Mouse (Mus musculus): ENCODE results near the gene Fmo3. TPM values are rescaled to one million over a fixed set of nuclear protein-coding genes. Genes with fewer than 3 reads are reported as not detected.

The Fmo3 gene
- not detected in 2 replicates for polyA plus RNA-seq (2015; fragmentation: Nextera tagmentation; extraction: Ambion mirVana)

- ATAC-seq (replicated peaks): no peak
- H3K36me3 ChIP-seq (replicated peaks): no peaks in the 10 kb centered on the region
- no peak within 1 kb of the TSS for H3K4me2 ChIP-seq
- H3K9ac ChIP-seq: no peak within 1 kb of the TSS
- H3K4me1 ChIP-seq: no peaks in the 10 kb centered on the region
- H3K4me3 ChIP-seq: no peak within 1 kb of the TSS
- no peaks in the 10 kb centered on the region for H3K27me3 ChIP-seq (replicated peaks)
- no peaks in the 10 kb centered on the region for H3K9me3 ChIP-seq
- no peak within 1 kb of the TSS for H3K27ac ChIP-seq
- WGBS: 79% methylated on average over 1 of the region's 1 CpGs
These were observed at the start of gene Fmo3 for GRCm38 (mm10) chr1:162984428-162984827. TSS of gene Fmo3 (minus strand) at chr1:162984528.

- H3K27ac ChIP-seq: no peak overlapping the region
- no peaks in the 10 kb centered on the region for H3K4me1 ChIP-seq
- no peaks in the 10 kb centered on the region for H3K9me3 ChIP-seq
- no peaks in the 10 kb centered on the region for H3K27me3 ChIP-seq (replicated peaks)
- ATAC-seq (replicated peaks): no peak
- H3K36me3 ChIP-seq (replicated peaks): no peaks in the 10 kb centered on the region
- H3K9ac ChIP-seq: no peak overlapping the region
- no peak overlapping the region for H3K4me2 ChIP-seq
- no peak overlapping the region for H3K4me3 ChIP-seq
These were observed 38.7 kb upstream of the Fmo3 start for GRCm38 (mm10) chr1:163023075-163023474.

- ATAC-seq (replicated peaks): no peak
- Histone ChIP-seq H3K4me3 (no peak overlapping the region), H3K36me3 (replicated peaks) (no peaks in the 10 kb centered on the region), H3K4me2 (no peak overlapping the region), H3K27me3 (replicated peaks) (no peaks in the 10 kb centered on the region), H3K9me3 (no peaks in the 10 kb centered on the region), H3K27ac (no peak overlapping the region), H3K9ac (no peak overlapping the region), H3K4me1 (no peaks in the 10 kb centered on the region)
- 69% methylated on average over 3 of the region's 3 CpGs for WGBS
These were observed 24.9 kb upstream of the Fmo3 start for GRCm38 (mm10) chr1:163009220-163009619.

- Histone ChIP-seq H3K36me3 (replicated peaks) (no peaks in the 10 kb centered on the region), H3K9ac (no peak overlapping the region), H3K27ac (no peak overlapping the region), H3K4me3 (no peak overlapping the region), H3K4me1 (no peaks in the 10 kb centered on the region), H3K9me3 (no peaks in the 10 kb centered on the region), H3K4me2 (no peak overlapping the region), H3K27me3 (replicated peaks) (no peaks in the 10 kb centered on the region)
- 86% methylated on average over 2 of the region's 2 CpGs for WGBS
- ATAC-seq (replicated peaks): no peak
These were observed 19.2 kb upstream of the Fmo3 start for GRCm38 (mm10) chr1:163003496-163003895.

GRCm38 (mm10) chr1:163001271-163001829 lies 17.0 kb upstream of the Fmo3 start:
- WGBS: 76% methylated on average over 4 of the region's 4 CpGs
- Histone ChIP-seq H3K9me3 (no peaks in the 10 kb centered on the region), H3K27me3 (replicated peaks) (no peaks in the 10 kb centered on the region), H3K4me3 (no peak overlapping the region), H3K4me2 (no peak overlapping the region), H3K9ac (no peak overlapping the region), H3K4me1 (no peaks in the 10 kb centered on the region), H3K36me3 (replicated peaks) (no peaks in the 10 kb centered on the region), H3K27ac (no peak overlapping the region)
- no peak for ATAC-seq (replicated peaks)

DNA sequence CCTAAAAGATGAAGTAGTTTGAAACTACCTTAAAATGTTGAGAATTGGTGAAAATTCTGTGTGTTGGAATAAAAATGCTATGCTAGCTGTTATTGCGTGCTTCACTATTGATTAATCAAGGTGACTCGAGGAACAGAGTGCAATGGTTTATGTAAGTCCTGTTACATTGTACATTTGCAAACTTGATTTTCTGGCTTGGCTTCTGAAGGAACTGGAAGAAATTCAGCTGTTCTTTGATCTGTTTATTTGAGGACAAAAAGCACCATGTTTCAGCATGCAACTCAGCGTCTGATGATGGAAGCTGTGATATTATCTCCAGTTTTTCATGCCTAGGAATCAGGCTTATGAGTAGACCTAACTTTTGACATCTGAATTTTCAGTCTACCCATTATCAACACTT lies 3.2 kb upstream of the Fmo3 start:
- Histone ChIP-seq H3K9ac (no peak overlapping the region), H3K9me3 (no peaks in the 10 kb centered on the region), H3K27ac (no peak overlapping the region), H3K4me1 (no peaks in the 10 kb centered on the region), H3K4me3 (no peak overlapping the region), H3K4me2 (no peak overlapping the region), H3K27me3 (replicated peaks) (no peaks in the 10 kb centered on the region), H3K36me3 (replicated peaks) (no peaks in the 10 kb centered on the region)
- no peak for ATAC-seq (replicated peaks)
- 94% methylated on average over 3 of the region's 3 CpGs for WGBS

DNA sequence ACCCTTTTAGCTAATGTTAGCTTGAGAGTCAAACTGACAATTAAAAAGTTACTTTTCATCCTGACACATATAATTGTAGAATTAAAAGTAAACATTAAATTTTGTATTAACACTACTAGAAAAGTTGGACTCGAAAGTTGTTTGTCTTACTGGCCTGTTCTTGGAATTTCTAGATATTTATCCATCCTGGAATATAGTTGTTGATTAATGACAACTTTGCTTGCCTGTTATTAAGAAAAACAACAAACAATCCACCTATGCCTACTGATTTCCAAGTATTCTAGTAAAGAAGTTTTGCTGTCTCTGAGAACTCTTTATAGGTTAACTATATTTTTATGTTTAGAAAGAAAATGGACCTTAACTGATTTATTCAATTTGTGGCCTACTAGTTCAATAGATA lies 2.4 kb upstream of the Fmo3 start:
- no peak overlapping the region for H3K9ac ChIP-seq
- 91% methylated on average over 1 of the region's 1 CpGs for WGBS
- H3K4me1 ChIP-seq: no peaks in the 10 kb centered on the region
- no peak overlapping the region for H3K4me2 ChIP-seq
- no peak for ATAC-seq (replicated peaks)
- no peaks in the 10 kb centered on the region for H3K9me3 ChIP-seq
- H3K36me3 ChIP-seq (replicated peaks): no peaks in the 10 kb centered on the region
- H3K27me3 ChIP-seq (replicated peaks): no peaks in the 10 kb centered on the region
- H3K4me3 ChIP-seq: no peak overlapping the region
- H3K27ac ChIP-seq: no peak overlapping the region

GRCm38 (mm10) chr1:162986121-162986748 lies 1.9 kb upstream of the Fmo3 start:
- WGBS: 98% methylated on average over 2 of the region's 2 CpGs
- H3K9ac ChIP-seq: no peak overlapping the region

GRCm38 (mm10) chr1:162963556-162963955 lies 20.8 kb downstream of the Fmo3 start:
- Histone ChIP-seq H3K27me3 (replicated peaks) (no peaks in the 10 kb centered on the region), H3K9ac (no peak overlapping the region), H3K9me3 (no peaks in the 10 kb centered on the region), H3K4me3 (no peak overlapping the region), H3K27ac (no peak overlapping the region), H3K36me3 (replicated peaks) (no peaks in the 10 kb centered on the region), H3K4me2 (no peak overlapping the region), H3K4me1 (no peaks in the 10 kb centered on the region)
- 68% methylated on average over 2 of the region's 2 CpGs for WGBS
- no peak for ATAC-seq (replicated peaks)

More at GRCm38 (mm10) chr1:162986121-162986748, 1.9 kb upstream of the Fmo3 start:
- Histone ChIP-seq H3K9me3 (no peaks in the 10 kb centered on the region), H3K36me3 (replicated peaks) (no peaks in the 10 kb centered on the region), H3K27me3 (replicated peaks) (no peaks in the 10 kb centered on the region), H3K27ac (no peak overlapping the region), H3K4me1 (no peaks in the 10 kb centered on the region), H3K4me3 (no peak overlapping the region), H3K4me2 (no peak overlapping the region)
- no peak for ATAC-seq (replicated peaks)

DNA sequence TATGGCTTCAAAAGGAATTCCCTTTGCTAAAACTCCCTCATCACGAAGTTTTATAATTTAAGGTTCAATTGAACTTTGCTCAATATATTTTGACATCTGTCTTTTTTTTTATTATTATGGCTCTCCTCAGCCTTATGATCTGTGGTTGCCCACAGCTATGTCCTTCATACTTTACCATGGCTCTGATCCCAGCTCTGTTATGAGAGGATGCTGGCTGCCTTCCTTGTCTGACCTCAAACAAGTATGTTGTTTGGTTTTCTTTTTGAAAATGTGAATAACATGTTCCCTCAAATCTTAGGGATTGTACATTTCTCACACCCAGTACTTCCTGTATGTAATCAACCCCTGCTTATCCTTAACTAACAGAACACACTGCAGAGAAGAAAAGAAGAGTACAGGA lies 26.9 kb downstream of the Fmo3 start:
- Histone ChIP-seq H3K4me2 (no peak overlapping the region), H3K4me3 (no peak overlapping the region), H3K27me3 (replicated peaks) (no peaks in the 10 kb centered on the region), H3K36me3 (replicated peaks) (no peaks in the 10 kb centered on the region), H3K27ac (no peak overlapping the region), H3K9ac (no peak overlapping the region), H3K9me3 (no peaks in the 10 kb centered on the region), H3K4me1 (no peaks in the 10 kb centered on the region)
- ATAC-seq (replicated peaks): no peak
- WGBS: 95% methylated on average over 1 of the region's 1 CpGs

GRCm38 (mm10) chr1:162953079-162953478 lies 31.2 kb downstream of the Fmo3 start:
- Histone ChIP-seq H3K4me2 (no peak overlapping the region), H3K4me3 (no peak overlapping the region), H3K4me1 (no peaks in the 10 kb centered on the region), H3K9ac (no peak overlapping the region), H3K27me3 (replicated peaks) (no peaks in the 10 kb centered on the region), H3K36me3 (replicated peaks) (no peaks in the 10 kb centered on the region), H3K27ac (no peak overlapping the region), H3K9me3 (no peaks in the 10 kb centered on the region)
- 54% methylated on average over 2 of the region's 2 CpGs for WGBS
- no peak for ATAC-seq (replicated peaks)

- H3K4me3 ChIP-seq: no peak overlapping the region
- no peaks in the 10 kb centered on the region for H3K9me3 ChIP-seq
- H3K4me1 ChIP-seq: peaks cover 3% of the 10 kb centered on the region; the same call in 1 of the 2 replicates
- 100% methylated on average over 1 of the region's 1 CpGs for WGBS
- H3K36me3 ChIP-seq (replicated peaks): no peaks in the 10 kb centered on the region
- no peak overlapping the region for H3K4me2 ChIP-seq
- H3K9ac ChIP-seq: no peak overlapping the region
- ATAC-seq (replicated peaks): no peak
- H3K27me3 ChIP-seq (replicated peaks): no peaks in the 10 kb centered on the region
- H3K27ac ChIP-seq: no peak overlapping the region
These were observed 34.6 kb downstream of the Fmo3 start for GRCm38 (mm10) chr1:162949763-162950162.

- 69% methylated on average over 6 of the region's 6 CpGs for WGBS
- no peaks in the 10 kb centered on the region for H3K27me3 ChIP-seq (replicated peaks)
- H3K4me1 ChIP-seq: peaks cover 3% of the 10 kb centered on the region; the same call in 1 of the 2 replicates
- ATAC-seq (replicated peaks): peak; percentile 71; the same call in 1 of the 2 replicates
- H3K9me3 ChIP-seq: no peaks in the 10 kb centered on the region
- H3K9ac ChIP-seq: no peak overlapping the region
- H3K27ac ChIP-seq: no peak overlapping the region
- no peaks in the 10 kb centered on the region for H3K36me3 ChIP-seq (replicated peaks)
- H3K4me3 ChIP-seq: no peak overlapping the region
- H3K4me2 ChIP-seq: no peak overlapping the region
These were observed 36.4 kb downstream of the Fmo3 start for GRCm38 (mm10) chr1:162947934-162948333.

Measured in midbrain, embryonic 15.5 days (tissue).